Mouse (Mus musculus): ENCODE measurements around the gene Aff1. TPM values are rescaled to one million over a fixed set of nuclear protein-coding genes. Genes with fewer than 3 reads are reported as not detected.
A peak's percentile ranks its signal among the peaks of the same experiment; 100 is the strongest.

The Aff1 gene
- polyA plus RNA-seq, 1 experiment = 16.8 TPM

DNA sequence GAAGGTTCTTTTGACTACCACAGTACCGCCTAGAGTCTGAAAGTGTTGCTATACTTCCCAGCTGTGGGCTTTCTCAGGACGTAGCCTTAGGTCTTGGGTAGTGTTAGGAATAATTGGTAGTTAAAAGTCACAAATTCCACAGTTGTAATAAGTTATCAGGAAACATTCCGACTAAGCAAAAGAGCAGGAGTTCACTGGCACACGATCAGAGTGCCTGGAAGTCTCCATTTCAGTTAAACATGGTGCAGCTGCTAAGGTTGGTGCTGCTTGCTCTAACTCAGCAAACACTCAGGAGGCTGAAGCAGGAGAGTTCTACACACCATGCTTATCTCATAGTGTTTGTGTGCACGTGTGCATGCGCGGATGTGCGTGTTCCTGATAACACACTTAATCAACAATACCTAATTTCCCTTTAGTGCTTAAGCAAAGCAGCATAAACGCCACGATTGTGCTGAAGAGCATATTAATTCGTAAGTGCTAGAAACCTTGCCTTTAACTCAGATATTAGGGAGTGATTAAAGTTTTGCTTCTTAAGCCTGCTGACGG lies 121.9 kb downstream of the Aff1 start:
- DNase-seq = peak; percentile 55
- no peak overlapping the region for H3K4me3 ChIP-seq (ENCODE audit: insufficient read depth, low read depth, low read length)
- H3K36me3 ChIP-seq (ENCODE audit: control insufficient read depth, insufficient read depth, low read length) = no peaks in the 10 kb centered on the region
- H3K27me3 ChIP-seq (replicated peaks; ENCODE audit: control insufficient read depth, insufficient read depth, low read length) = no peaks in the 10 kb centered on the region
- peak overlapping the region; percentile 34 for H3K27ac ChIP-seq (ENCODE audit: insufficient read depth, low read depth, low read length)
- 58% methylated on average over 12 of the region's 12 CpGs for WGBS
- TF ChIP-seq POLR2A (IDR thresholded peaks at IDR 0.05; ENCODE audit: low read depth, low read length) (no peak), CTCF (conservative IDR thresholded peaks at IDR 0.05; ENCODE audit: insufficient read depth, insufficient read length, low read depth, low read length) (no peak)
- H3K4me1 ChIP-seq (ENCODE audit: control insufficient read depth, insufficient read depth, low read length) = peaks cover 40% of the 10 kb centered on the region

DNA sequence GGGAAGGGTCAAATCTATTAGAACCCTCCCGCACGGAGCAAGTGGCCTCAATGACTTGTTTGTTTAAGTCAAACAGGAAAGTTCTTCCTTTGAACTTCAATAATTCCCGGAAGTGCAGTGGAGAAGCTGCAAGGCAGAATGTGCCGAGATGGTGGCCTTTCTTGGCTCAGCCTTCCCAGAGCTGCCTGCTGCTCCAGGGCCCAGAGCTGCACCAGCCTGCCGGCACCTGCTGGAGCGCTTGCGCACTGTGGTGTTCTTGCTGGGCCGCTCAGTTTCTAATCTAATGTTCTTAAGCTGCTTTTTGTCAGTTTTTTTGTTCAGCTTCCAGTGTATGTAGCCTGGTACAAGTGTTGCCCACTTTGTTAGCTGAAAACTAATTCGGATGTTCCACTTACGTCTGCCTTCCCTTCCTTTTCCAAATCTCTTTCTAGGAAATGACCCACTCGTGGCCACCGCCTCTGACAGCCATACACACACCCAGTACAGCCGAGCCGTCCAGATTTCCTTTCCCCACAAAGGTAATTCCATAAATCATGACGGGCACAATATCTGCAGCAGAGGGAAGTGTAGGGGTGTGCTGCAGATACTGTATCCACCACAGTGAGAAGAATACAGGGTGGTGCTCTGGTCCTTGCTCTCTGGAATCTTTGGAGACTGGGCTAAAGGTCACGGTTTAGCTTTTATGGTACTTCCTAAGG lies 122.5 kb downstream of the Aff1 start:
- no peaks in the 10 kb centered on the region for H3K36me3 ChIP-seq (ENCODE audit: control insufficient read depth, insufficient read depth, low read length)
- peak overlapping the region; percentile 34 for H3K27ac ChIP-seq (ENCODE audit: insufficient read depth, low read depth, low read length)
- DNase-seq = peak; percentile 56
- TF ChIP-seq CTCF (conservative IDR thresholded peaks at IDR 0.05; ENCODE audit: insufficient read depth, insufficient read length, low read depth, low read length) = no peak
- no peak for TF ChIP-seq POLR2A (IDR thresholded peaks at IDR 0.05; ENCODE audit: low read depth, low read length)
- H3K27me3 ChIP-seq (replicated peaks; ENCODE audit: control insufficient read depth, insufficient read depth, low read length) = no peaks in the 10 kb centered on the region
- WGBS = 34% methylated on average over 16 of the region's 16 CpGs
- peaks cover 40% of the 10 kb centered on the region for H3K4me1 ChIP-seq (ENCODE audit: control insufficient read depth, insufficient read depth, low read length)
- H3K4me3 ChIP-seq (ENCODE audit: insufficient read depth, low read depth, low read length) = no peak overlapping the region

DNA sequence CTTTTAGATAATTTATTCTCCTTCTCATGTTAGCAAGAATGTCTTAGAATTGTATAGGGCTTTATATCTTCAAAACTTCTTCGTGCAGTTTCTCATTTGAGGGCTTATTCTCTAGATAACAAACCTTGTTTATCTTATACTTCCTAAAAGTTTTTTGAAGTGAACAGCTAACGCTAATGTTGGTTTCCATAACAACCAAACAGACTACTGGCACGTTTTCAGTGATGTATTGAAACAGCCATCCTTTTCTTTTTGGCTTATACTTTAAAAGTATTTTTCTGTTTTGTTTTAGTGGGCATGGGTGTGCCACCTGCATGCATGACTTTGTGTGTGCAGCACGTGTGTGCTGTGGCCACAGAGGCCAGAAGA lies 123.1 kb downstream of the Aff1 start:
- Histone ChIP-seq H3K36me3 (ENCODE audit: control insufficient read depth, insufficient read depth, low read length) (no peaks in the 10 kb centered on the region), H3K27me3 (replicated peaks; ENCODE audit: control insufficient read depth, insufficient read depth, low read length) (no peaks in the 10 kb centered on the region), H3K27ac (ENCODE audit: insufficient read depth, low read depth, low read length) (no peak overlapping the region), H3K4me1 (ENCODE audit: control insufficient read depth, insufficient read depth, low read length) (peaks cover 43% of the 10 kb centered on the region), H3K4me3 (ENCODE audit: insufficient read depth, low read depth, low read length) (no peak overlapping the region)
- 43% methylated on average over 4 of the region's 4 CpGs for WGBS
- DNase-seq = no peak
- TF ChIP-seq POLR2A (IDR thresholded peaks at IDR 0.05; ENCODE audit: low read depth, low read length) (no peak), CTCF (conservative IDR thresholded peaks at IDR 0.05; ENCODE audit: insufficient read depth, insufficient read length, low read depth, low read length) (no peak)

DNA sequence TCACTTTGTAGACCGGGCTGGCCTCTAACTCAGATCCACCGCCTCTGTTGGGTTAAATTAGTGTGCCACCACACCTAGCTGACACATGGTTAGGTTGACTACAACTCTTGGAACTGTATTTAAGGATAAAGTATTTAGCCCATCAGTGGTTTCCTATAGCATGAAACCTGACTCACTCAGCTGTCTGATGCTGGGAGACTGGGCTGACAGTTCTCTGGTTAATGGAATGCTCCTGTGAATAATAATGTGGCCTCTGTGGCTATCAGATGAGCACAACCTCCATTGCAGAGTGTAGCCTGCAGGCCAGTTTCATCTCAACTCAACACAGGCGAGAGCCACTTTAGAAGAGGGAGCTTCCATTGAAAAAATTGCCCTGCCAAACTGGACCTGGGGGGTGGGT lies 124.5 kb downstream of the Aff1 start:
- WGBS = 94% methylated on average over 3 of the region's 3 CpGs
- Histone ChIP-seq H3K4me3 (ENCODE audit: insufficient read depth, low read depth, low read length) (no peak overlapping the region), H3K36me3 (ENCODE audit: control insufficient read depth, insufficient read depth, low read length) (no peaks in the 10 kb centered on the region), H3K4me1 (ENCODE audit: control insufficient read depth, insufficient read depth, low read length) (peaks cover 46% of the 10 kb centered on the region), H3K27me3 (replicated peaks; ENCODE audit: control insufficient read depth, insufficient read depth, low read length) (no peaks in the 10 kb centered on the region), H3K27ac (ENCODE audit: insufficient read depth, low read depth, low read length) (no peak overlapping the region)
- DNase-seq = no peak
- TF ChIP-seq POLR2A (IDR thresholded peaks at IDR 0.05; ENCODE audit: low read depth, low read length) = no peak
- no peak for TF ChIP-seq CTCF (conservative IDR thresholded peaks at IDR 0.05; ENCODE audit: insufficient read depth, insufficient read length, low read depth, low read length)

DNA sequence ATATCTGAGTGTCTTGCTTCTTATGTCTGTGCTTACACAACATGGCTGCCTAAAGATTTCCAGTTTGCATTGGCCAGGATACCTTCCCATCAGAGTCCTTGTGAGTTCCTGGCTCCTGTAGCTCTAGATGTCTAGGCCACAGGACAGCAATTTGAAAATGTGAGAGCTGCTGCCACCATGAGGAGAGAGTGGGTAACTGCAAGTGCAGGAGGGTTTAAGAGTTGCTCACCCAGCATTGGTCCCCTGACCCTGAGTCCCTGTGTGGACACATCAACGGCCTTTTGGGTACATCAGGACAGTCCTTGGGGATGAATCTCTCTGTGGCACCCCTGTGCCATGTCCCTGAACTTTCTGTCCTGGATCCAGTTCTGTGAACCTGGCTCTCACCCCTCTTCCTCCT lies 125.6 kb downstream of the Aff1 start:
- Histone ChIP-seq H3K27ac (ENCODE audit: insufficient read depth, low read depth, low read length) (no peak overlapping the region), H3K4me3 (ENCODE audit: insufficient read depth, low read depth, low read length) (no peak overlapping the region), H3K36me3 (ENCODE audit: control insufficient read depth, insufficient read depth, low read length) (no peaks in the 10 kb centered on the region), H3K27me3 (replicated peaks; ENCODE audit: control insufficient read depth, insufficient read depth, low read length) (no peaks in the 10 kb centered on the region), H3K4me1 (ENCODE audit: control insufficient read depth, insufficient read depth, low read length) (peaks cover 42% of the 10 kb centered on the region)
- WGBS = 12% methylated on average over 1 of the region's 1 CpGs
- DNase-seq = peak; percentile 88
- peak; percentile 98 for TF ChIP-seq CTCF (conservative IDR thresholded peaks at IDR 0.05; ENCODE audit: insufficient read depth, insufficient read length, low read depth, low read length)
- TF ChIP-seq POLR2A (IDR thresholded peaks at IDR 0.05; ENCODE audit: low read depth, low read length) = no peak

DNA sequence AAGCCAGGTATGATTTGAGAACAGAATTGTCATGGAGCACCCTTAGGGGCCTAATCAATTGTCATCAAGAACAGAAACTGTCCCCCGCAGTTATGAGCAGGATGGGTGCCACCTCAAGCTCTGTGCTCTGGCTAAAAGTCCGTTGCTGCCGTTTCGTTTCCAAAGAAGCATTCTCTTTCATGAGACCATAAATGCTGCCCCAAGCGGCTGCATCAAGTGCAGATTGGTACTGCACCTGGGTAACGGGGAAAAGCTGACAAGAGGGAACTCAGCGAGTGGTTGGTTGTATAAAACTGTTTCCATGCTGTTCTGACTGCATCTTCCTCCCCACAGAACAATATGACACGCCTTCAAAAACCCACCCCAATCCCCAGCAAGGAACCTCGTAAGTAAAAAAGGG lies 126.4 kb downstream of the Aff1 start:
- peaks cover 34% of the 10 kb centered on the region for H3K4me1 ChIP-seq (ENCODE audit: control insufficient read depth, insufficient read depth, low read length)
- no peak overlapping the region for H3K4me3 ChIP-seq (ENCODE audit: insufficient read depth, low read depth, low read length)
- H3K27ac ChIP-seq (ENCODE audit: insufficient read depth, low read depth, low read length) = no peak overlapping the region
- 90% methylated on average over 9 of the region's 9 CpGs for WGBS
- TF ChIP-seq POLR2A (IDR thresholded peaks at IDR 0.05; ENCODE audit: low read depth, low read length) (no peak), CTCF (conservative IDR thresholded peaks at IDR 0.05; ENCODE audit: insufficient read depth, insufficient read length, low read depth, low read length) (no peak)
- DNase-seq = no peak
- H3K36me3 ChIP-seq (ENCODE audit: control insufficient read depth, insufficient read depth, low read length) = no peaks in the 10 kb centered on the region
- no peaks in the 10 kb centered on the region for H3K27me3 ChIP-seq (replicated peaks; ENCODE audit: control insufficient read depth, insufficient read depth, low read length)

DNA sequence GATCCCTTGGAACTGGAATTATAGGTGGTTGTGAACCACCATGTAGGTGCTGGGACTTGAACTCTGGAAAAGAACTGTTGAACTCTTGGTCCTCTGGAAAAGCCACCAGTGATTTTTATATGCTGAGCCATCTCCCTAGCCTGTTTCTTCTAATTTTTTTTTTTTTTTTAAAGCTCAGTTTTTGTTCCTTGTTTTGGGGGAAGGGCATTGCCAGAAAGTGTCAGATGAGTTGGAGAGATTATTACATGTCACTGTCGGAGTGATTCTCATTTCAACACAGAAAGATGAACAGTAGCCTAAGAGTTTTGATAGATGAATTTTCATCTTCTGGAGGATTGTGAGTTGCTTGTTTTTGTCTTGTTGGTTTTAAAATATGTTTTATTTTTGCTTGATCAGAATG lies 127.5 kb downstream of the Aff1 start:
- no peak for DNase-seq
- H3K4me3 ChIP-seq (ENCODE audit: insufficient read depth, low read depth, low read length) = no peak overlapping the region
- peaks cover 23% of the 10 kb centered on the region for H3K4me1 ChIP-seq (ENCODE audit: control insufficient read depth, insufficient read depth, low read length)
- no peak overlapping the region for H3K27ac ChIP-seq (ENCODE audit: insufficient read depth, low read depth, low read length)
- TF ChIP-seq CTCF (conservative IDR thresholded peaks at IDR 0.05; ENCODE audit: insufficient read depth, insufficient read length, low read depth, low read length) (no peak), POLR2A (IDR thresholded peaks at IDR 0.05; ENCODE audit: low read depth, low read length) (no peak)
- WGBS = 84% methylated on average over 1 of the region's 1 CpGs
- no peaks in the 10 kb centered on the region for H3K27me3 ChIP-seq (replicated peaks; ENCODE audit: control insufficient read depth, insufficient read depth, low read length)
- H3K36me3 ChIP-seq (ENCODE audit: control insufficient read depth, insufficient read depth, low read length) = no peaks in the 10 kb centered on the region

Measured in kidney, adult 2 months (tissue).